Mouse (Mus musculus) ovary, adult 2 months (tissue): ENCODE results near the gene Ptges. TPM values are rescaled to one million over a fixed set of nuclear protein-coding genes. Genes with fewer than 3 reads are reported as not detected.

ENCODE experiments used
- polyA plus RNA-seq: library from polyadenylated mRNA; depleted of rRNA; stranded (reverse); fragments of >200 nt; gene quantifications from 2 replicates; pipeline ENCODE4 v1.2.3, GENCODE M21; 2012; rRNA removed

Ptges gene
- polyA plus RNA-seq, result 113 and 139 TPM in 2 replicates

GRCm38 (mm10) chr2:30929483-30930045 is at the start of gene Ptges:
Gene Ptges, minus strand, starts transcription at chr2:30929863.

DNA sequence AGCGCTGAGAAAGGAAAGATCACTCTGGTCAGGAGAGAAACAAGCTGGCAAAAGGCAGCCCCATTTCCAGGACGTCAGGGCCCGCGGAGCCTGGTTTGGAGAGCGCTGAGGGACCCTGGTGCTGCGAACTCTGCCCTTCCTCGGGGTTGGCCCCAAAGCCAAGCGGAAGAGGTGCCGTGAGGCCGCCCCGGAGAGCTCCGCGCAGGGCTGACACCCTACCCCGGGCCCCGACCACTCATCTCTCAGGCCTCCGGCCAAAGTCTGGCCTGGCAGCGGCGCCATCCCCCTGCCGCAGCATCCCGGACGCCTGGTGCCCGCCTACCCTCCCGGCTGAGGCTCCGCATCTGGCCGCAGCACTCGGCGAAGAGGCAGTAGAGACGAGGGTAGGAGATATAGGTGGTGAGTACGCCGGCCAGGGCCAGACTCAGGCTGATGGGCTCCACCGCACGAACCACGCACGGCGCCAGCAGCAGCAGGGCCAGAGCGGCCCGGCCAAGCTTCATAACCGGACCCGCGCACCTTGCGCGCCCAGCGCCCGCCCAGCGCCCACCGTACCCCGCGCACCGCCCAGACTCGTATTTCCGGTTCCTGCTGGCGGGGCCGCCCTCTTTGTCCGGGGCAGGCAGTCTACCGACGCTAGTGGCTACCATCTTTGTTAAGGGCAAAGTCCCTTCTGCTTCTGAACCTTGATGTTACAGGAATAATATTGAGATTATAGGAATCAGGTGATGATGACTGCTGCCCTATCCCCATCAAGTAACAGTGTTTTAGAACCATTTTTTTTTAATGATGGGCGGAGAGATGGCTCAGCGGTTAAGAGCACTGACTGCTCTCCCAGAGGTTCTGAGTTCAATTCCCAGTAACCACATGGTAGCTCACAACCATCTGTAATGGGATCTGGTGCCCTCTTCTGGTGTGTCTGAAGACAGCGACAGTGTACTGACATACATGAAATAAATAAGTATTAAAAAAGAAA is 38.0 kb upstream of the Ptges start, which contains the start of gene Tor1a:
Gene Tor1a, minus strand, starts transcription at position 582 of the 976 bp plus-strand sequence.

DNA sequence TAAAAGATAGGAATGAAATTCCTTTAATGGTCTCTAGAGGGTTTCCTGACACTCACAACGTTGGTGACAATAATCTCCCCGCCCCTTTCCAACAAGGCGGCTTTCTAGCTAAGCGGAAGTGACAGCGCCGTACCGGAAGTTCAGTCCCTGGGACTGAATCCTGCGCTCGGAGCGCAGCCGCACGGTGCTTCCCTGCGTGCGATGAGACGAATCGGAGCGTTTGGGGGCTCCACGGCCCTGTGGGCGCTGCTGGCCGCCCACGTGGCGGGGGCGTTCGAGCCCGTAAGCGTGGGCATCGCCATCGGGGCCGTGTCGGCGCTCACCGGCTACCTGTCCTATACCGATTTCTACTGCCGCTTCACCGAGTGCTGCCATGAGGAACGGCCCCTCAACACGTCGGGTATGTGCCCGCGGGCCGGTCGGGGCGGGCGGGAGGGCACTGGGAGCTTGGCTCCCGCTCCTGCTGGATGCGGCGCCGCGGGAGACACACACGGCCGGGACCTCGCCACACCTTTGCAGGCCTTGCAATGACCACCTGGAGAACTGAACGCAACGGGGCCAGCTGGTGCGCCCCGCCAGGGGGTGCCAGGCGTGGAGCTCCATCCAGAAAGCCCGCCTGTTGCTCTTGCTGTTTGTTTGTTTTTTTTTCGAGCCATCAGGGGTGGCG is 23.3 kb upstream of the Ptges start, which contains the start of gene Tor1b:
Gene Tor1b, plus strand, starts transcription at position 136 of the 667 bp plus-strand sequence.

Other genes with a start within 250 kb of the Ptges start
- 9.8 and 14.9 TPM in 2 replicates for gene 1700001O22Rik, start 126.2 kb downstream of the Ptges start, polyA plus RNA-seq
- 99.7 and 104 TPM in 2 replicates for gene Ntmt1, start 122.0 kb downstream of the Ptges start, polyA plus RNA-seq
- gene Asb6, start 99.5 kb downstream of the Ptges start, polyA plus RNA-seq, result 73.3 and 81.6 TPM in 2 replicates
- gene Prrx2, start 94.9 kb downstream of the Ptges start, polyA plus RNA-seq, result 51.3 and 84.2 TPM in 2 replicates
- 35.4 and 36.1 TPM in 2 replicates for gene Tor1b, start 23.1 kb upstream of the Ptges start, polyA plus RNA-seq
- gene Tor1a, start 38.1 kb upstream of the Ptges start, polyA plus RNA-seq, result 58.1 and 68.0 TPM in 2 replicates
- gene BC005624, start 52.3 kb upstream of the Ptges start, polyA plus RNA-seq, result 11.3 and 20.1 TPM in 2 replicates
- gene Usp20, start 52.4 kb upstream of the Ptges start, polyA plus RNA-seq, result 24.8 and 25.8 TPM in 2 replicates
- 50.3 and 53.4 TPM in 2 replicates for gene Fnbp1, start 212.1 kb upstream of the Ptges start, polyA plus RNA-seq
- gene Gpr107, start 222.5 kb upstream of the Ptges start, polyA plus RNA-seq, result 26.5 and 27.3 TPM in 2 replicates